Mouse (Mus musculus) stomach, postnatal 0 days (tissue): Measurements from ENCODE around the gene Ing4. TPM values are rescaled to one million over a fixed set of nuclear protein-coding genes. Genes with fewer than 3 reads are reported as not detected.
"Not testable (repeated sequence)": the region's sequence is repeated elsewhere in the genome, so short reads cannot be mapped to it uniquely, and the experiment has no call there.

ENCODE experiments used
- ATAC-seq: fragments of 200-750 bp; cut with Nextera tagmentation; 2 replicates; pipeline ENCODE4 v1.8.0; 2017; ENCODE audit not compliant: low FRiP score, low TSS enrichment
- DNase-seq: peaks from one replicate; pipeline ENCODE4 v3.0.0-alpha.2; 2016; ENCODE audit warnings: low spot score
- H3K27ac ChIP-seq: fragments of 300-500 bp; sonication (generic); replicated peaks from 2 replicates; pipeline ENCODE4 v1.5.1; 2014; ENCODE audit warnings: mild to moderate bottlenecking, control low read depth
- H3K27me3 ChIP-seq: fragments of 300-500 bp; sonication (generic); 2 replicates; pipeline ENCODE4 v1.6.1; 2014; ENCODE audit warnings: low read length; ENCODE audit not compliant: control insufficient read depth, insufficient read depth
- H3K36me3 ChIP-seq: fragments of 300-500 bp; sonication (generic); 2 replicates; pipeline ENCODE4 v1.6.1; 2014; ENCODE audit warnings: low read length, mixed read lengths; ENCODE audit not compliant: control insufficient read depth, insufficient read depth
- H3K4me1 ChIP-seq: fragments of 300-500 bp; sonication (generic); replicated peaks from 2 replicates; pipeline ENCODE4 v1.6.1; 2014; ENCODE audit warnings: antibody characterized with exemption; ENCODE audit not compliant: control insufficient read depth, insufficient read depth
- H3K4me2 ChIP-seq: fragments of 300-500 bp; sonication (generic); replicated peaks from 2 replicates; pipeline ENCODE4 v1.6.1; 2014; ENCODE audit warnings: low read depth, mild to moderate bottlenecking, control low read depth, moderate library complexity
- H3K4me3 ChIP-seq: fragments of 300-500 bp; sonication (generic); 2 replicates; pipeline ENCODE4 v1.5.1; 2014; ENCODE audit warnings: low read depth, low read length, control low read depth
- H3K9ac ChIP-seq: fragments of 300-500 bp; sonication (generic); 2 replicates; pipeline ENCODE4 v1.6.1; 2014; ENCODE audit warnings: mild to moderate bottlenecking, low read length, control low read depth, mixed read lengths
- H3K9me3 ChIP-seq: fragments of 300-500 bp; sonication (generic); 2 replicates; pipeline ENCODE4 v1.6.1; 2016; ENCODE audit warnings: low read length; ENCODE audit not compliant: control insufficient read depth
- CTCF ChIP-seq: IDR thresholded peaks from 2 replicates; pipeline ENCODE4 v1.5.1; 2016; ENCODE audit warnings: antibody characterized with exemption, low read depth, mild to moderate bottlenecking, moderate library complexity
- EP300 ChIP-seq: optimal IDR thresholded peaks from 2 replicates; pipeline ENCODE3; 2016; ENCODE audit warnings: antibody characterized with exemption
- WGBS: fragments of 180-500 bp; shearing (Covaris S2); extraction: QIAGEN DNeasy Blood & Tissue Kit; methylation state at CpG from one replicate; pipeline ENCODE4 v1.1.7; 2014; 5-methylcytosine and 5-hydroxymethylcytosine counted together
- polyA plus RNA-seq: library from polyadenylated mRNA; unstranded; fragments of >200 nt; fragmentation: Nextera tagmentation; extraction: Ambion mirVana; gene quantifications from 2 replicates; pipeline ENCODE4 v1.2.1, GENCODE M21; 2015

Ing4 gene
- polyA plus RNA-seq, 1 experiment from 2014 or later: 72.5 TPM

- Histone ChIP-seq H3K27ac (no peak overlapping the region), H3K4me1 (no peaks in the 10 kb centered on the region), H3K9me3 (no peaks in the 10 kb centered on the region), H3K9ac (no peak overlapping the region), H3K4me3 (no peak overlapping the region), H3K27me3 (no peaks in the 10 kb centered on the region), H3K4me2 (no peak overlapping the region), H3K36me3 (peaks cover 32% of the 10 kb centered on the region)
- DNase-seq: peak; percentile 86
- TF ChIP-seq EP300 (no peak), CTCF (peak; percentile 95)
- peak; percentile 65 for ATAC-seq
- 30% methylated on average over 5 of the region's 5 CpGs for WGBS
These were observed 7.1 kb downstream of the Ing4 start for GRCm38 (mm10) chr6:125046691-125047090.

GRCm38 (mm10) chr6:125049678-125050077 is 10.1 kb downstream of the Ing4 start, which contains the start of gene Acrbp:
TSS of gene Acrbp (plus strand) at chr6:125049689.
- WGBS: 38% methylated on average over 20 of the region's 20 CpGs
- TF ChIP-seq EP300 (no peak), CTCF (no peak)
- Histone ChIP-seq H3K4me1 (no peaks in the 10 kb centered on the region), H3K9ac (no peak within 1 kb of the TSS), H3K27ac (no peak within 1 kb of the TSS), H3K36me3 (peaks cover 32% of the 10 kb centered on the region), H3K4me3 (no peak within 1 kb of the TSS), H3K27me3 (no peaks in the 10 kb centered on the region), H3K4me2 (no peak within 1 kb of the TSS), H3K9me3 (no peaks in the 10 kb centered on the region)
- ATAC-seq (no peak), DNase-seq (peak; percentile 61)

DNA sequence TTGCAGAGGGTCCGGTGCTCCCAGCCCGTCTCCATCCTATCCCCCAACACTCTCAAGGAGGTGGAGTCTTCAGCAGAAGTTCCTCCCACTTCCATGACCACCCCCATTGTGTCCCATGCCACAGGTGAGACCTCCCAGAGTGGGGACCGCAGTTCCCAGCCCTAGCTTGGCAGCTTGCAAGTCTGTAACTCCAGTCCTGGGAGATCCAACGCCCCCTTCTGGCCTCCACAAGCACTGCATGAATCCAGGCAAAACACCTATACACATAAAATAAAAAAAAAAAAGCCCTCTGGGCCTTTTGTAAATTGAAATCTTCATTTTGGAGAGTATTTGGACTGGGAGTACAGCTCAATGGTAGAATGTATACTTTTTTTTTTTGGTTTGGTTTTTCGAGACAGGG is 11.7 kb downstream of the Ing4 start:
- 65% methylated on average over 5 of the region's 5 CpGs for WGBS
- DNase-seq (no peak), ATAC-seq (no peak)
- Histone ChIP-seq H3K4me1 (no peaks in the 10 kb centered on the region), H3K36me3 (peaks cover 32% of the 10 kb centered on the region), H3K4me2 (no peak overlapping the region), H3K27me3 (no peaks in the 10 kb centered on the region), H3K9ac (no peak overlapping the region), H3K27ac (no peak overlapping the region), H3K9me3 (no peaks in the 10 kb centered on the region), H3K4me3 (no peak overlapping the region)
- TF ChIP-seq CTCF: peak; percentile 60
- no peak for TF ChIP-seq EP300

GRCm38 (mm10) chr6:125061493-125061892 is 21.9 kb downstream of the Ing4 start:
- Histone ChIP-seq H3K9me3 (no peaks in the 10 kb centered on the region), H3K4me3 (no peak overlapping the region), H3K27me3 (no peaks in the 10 kb centered on the region), H3K4me1 (no peaks in the 10 kb centered on the region), H3K9ac (no peak overlapping the region), H3K4me2 (no peak overlapping the region), H3K36me3 (no peaks in the 10 kb centered on the region), H3K27ac (no peak overlapping the region)
- TF ChIP-seq CTCF (no peak), EP300 (no peak)
- 33% methylated on average over 6 of the region's 6 CpGs for WGBS
- DNase-seq: no peak
- no peak for ATAC-seq

GRCm38 (mm10) chr6:125062511-125062910 is 23.0 kb downstream of the Ing4 start:
- no peak for DNase-seq
- TF ChIP-seq EP300 (no peak), CTCF (no peak)
- Histone ChIP-seq H3K4me1 (no peaks in the 10 kb centered on the region), H3K4me2 (no peak overlapping the region), H3K27me3 (no peaks in the 10 kb centered on the region), H3K9me3 (no peaks in the 10 kb centered on the region), H3K36me3 (no peaks in the 10 kb centered on the region), H3K4me3 (no peak overlapping the region), H3K27ac (no peak overlapping the region), H3K9ac (no peak overlapping the region)
- 83% methylated on average over 5 of the region's 5 CpGs for WGBS
- ATAC-seq: no peak

- 71% methylated on average over 6 of the region's 6 CpGs for WGBS
These were observed 24.3 kb downstream of the Ing4 start for GRCm38 (mm10) chr6:125063906-125064305.

DNA sequence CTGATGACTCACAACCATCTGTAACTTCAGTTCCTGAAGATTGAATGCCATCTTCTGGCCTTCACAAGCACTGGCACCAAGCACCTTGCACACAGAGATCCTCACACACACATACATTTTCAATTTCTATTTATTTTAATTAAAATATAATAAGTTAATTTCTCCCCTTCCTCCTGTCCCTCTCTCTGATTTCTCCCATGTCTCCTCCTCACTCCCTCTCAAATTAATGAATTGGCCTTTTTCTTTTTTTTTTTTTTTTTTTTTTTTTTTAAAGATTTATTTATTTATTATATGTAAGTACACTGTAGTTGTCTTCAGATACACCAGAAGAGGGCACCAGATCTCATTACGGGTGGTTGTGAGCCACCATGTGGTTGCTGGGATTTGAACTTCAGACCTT is 25.7 kb downstream of the Ing4 start:
- not testable (repeated sequence) for H3K4me3 ChIP-seq, H3K27me3 ChIP-seq, H3K36me3 ChIP-seq, DNase-seq, H3K4me1 ChIP-seq, H3K4me2 ChIP-seq, H3K9me3 ChIP-seq, H3K27ac ChIP-seq, H3K9ac ChIP-seq, ATAC-seq
- WGBS: no CpG with 5 or more reads among the region's 1 CpGs

More at GRCm38 (mm10) chr6:125063906-125064305, 24.3 kb downstream of the Ing4 start:
- H3K27me3 ChIP-seq: no peaks in the 10 kb centered on the region
- H3K9me3 ChIP-seq: no peaks in the 10 kb centered on the region
- H3K4me1 ChIP-seq: no peaks in the 10 kb centered on the region
- no peaks in the 10 kb centered on the region for H3K36me3 ChIP-seq
- no peak overlapping the region for H3K9ac ChIP-seq
- H3K4me2 ChIP-seq: no peak overlapping the region
- no peak overlapping the region for H3K4me3 ChIP-seq
- TF ChIP-seq CTCF (no peak), EP300 (no peak)
- ATAC-seq (peak; percentile 64), DNase-seq (peak; percentile 46)
- no peak overlapping the region for H3K27ac ChIP-seq
